Mouse (Mus musculus): Measurements from ENCODE around the gene Rora.

- TF ChIP-seq POLR2A (IDR thresholded peaks at IDR 0.05; ENCODE audit: borderline replicate concordance, low read depth, low read length) (no peak), CTCF (IDR thresholded peaks at IDR 0.05; ENCODE audit: low read depth, low read length) (no peak)
Observed at GRCm38 (mm10) chr9:69237316-69237715, 583.7 kb downstream of the Rora start.
